Mouse (Mus musculus) forebrain, embryonic 15.5 days (tissue): ENCODE data around the gene Rps6kb1. TPM values are rescaled to one million over a fixed set of nuclear protein-coding genes. Genes with fewer than 3 reads are reported as not detected.

Experiments
- microRNA counts: library from miRNA; unstranded; fragments of <30 nt; microRNA quantifications from one replicate; lab custom pipeline; 2016
- microRNA-seq: library from miRNA; unstranded; fragments of <30 nt; microRNA quantifications from one replicate; pipeline ENCODE4, GENCODE M21; 2016
- polyA plus RNA-seq: library from polyadenylated mRNA; unstranded; fragments of >200 nt; fragmentation: Nextera tagmentation; extraction: Ambion mirVana; gene quantifications from 2 replicates; pipeline ENCODE4 v1.2.1, GENCODE M21; 2015

Gene Rps6kb1
- polyA plus RNA-seq, 1 experiment from 2014 or later, result 63.1 TPM

MicroRNAs within 50 kb of the gene (microRNA counts, 519-probe panel; counts per million panel counts)
- 3,361 counts per million, percentile 81 among the panel's probes with 10 or more counts for microRNA mmu-miR-21 (lab: Ali Mortazavi, UCI)

Small RNA genes within 50 kb of the gene (microRNA-seq; reads per million reads assigned to microRNA genes)
- 4,345 reads per million, percentile 90 among the genes with 10 or more reads in this experiment for gene Mir21a

Other genes starting within 250 kb of the Rps6kb1 start
- 12.2 and 12.8 TPM in 2 replicates for gene Med13, start 187.2 kb downstream of the Rps6kb1 start, polyA plus RNA-seq
- 19.2 TPM in 2 replicates for gene Rnft1, start 60.1 kb downstream of the Rps6kb1 start, polyA plus RNA-seq
- 8.8 and 8.9 TPM in 2 replicates for gene Tubd1, start 186 bp upstream of the Rps6kb1 start, polyA plus RNA-seq
- gene Vmp1, start 139.0 kb upstream of the Rps6kb1 start, polyA plus RNA-seq, result 99.0 and 99.6 TPM in 2 replicates
- 37.7 and 38.2 TPM in 2 replicates for gene Ptrh2, start 139.2 kb upstream of the Rps6kb1 start, polyA plus RNA-seq
- gene Cltc, start 212.8 kb upstream of the Rps6kb1 start, polyA plus RNA-seq, result 127 and 135 TPM in 2 replicates